Mouse (Mus musculus): ENCODE measurements around the gene Hes6. TPM values are rescaled to one million over a fixed set of nuclear protein-coding genes. Genes with fewer than 3 reads are reported as not detected.
A peak's percentile ranks its signal among the peaks of the same experiment; 100 is the strongest.

The Hes6 gene
- polyA plus RNA-seq, 1 experiment from 2014 or later: 82.9 TPM

GRCm38 (mm10) chr1:91454366-91454765 is 40.5 kb upstream of the Hes6 start:
- 0 out of 2 replicates have a peak, but pooled peaks cover 4% of the 10 kb centered on the region for H3K36me3 ChIP-seq
- H3K4me2 ChIP-seq: no peak overlapping the region
- H3K4me1 ChIP-seq: peaks cover 58% of the 10 kb centered on the region
- H3K27me3 ChIP-seq (replicated peaks): no peaks in the 10 kb centered on the region
- no peaks in the 10 kb centered on the region for H3K9me3 ChIP-seq
- H3K4me3 ChIP-seq (replicated peaks): no peak overlapping the region
- peak overlapping the region; percentile 42; the same call in 1 of the 2 replicates for H3K27ac ChIP-seq
- ATAC-seq (ENCODE audit: insufficient read depth, low FRiP score, low read depth): no peak
- 79% methylated on average over 3 of the region's 3 CpGs for WGBS
- no peak overlapping the region for H3K9ac ChIP-seq

DNA sequence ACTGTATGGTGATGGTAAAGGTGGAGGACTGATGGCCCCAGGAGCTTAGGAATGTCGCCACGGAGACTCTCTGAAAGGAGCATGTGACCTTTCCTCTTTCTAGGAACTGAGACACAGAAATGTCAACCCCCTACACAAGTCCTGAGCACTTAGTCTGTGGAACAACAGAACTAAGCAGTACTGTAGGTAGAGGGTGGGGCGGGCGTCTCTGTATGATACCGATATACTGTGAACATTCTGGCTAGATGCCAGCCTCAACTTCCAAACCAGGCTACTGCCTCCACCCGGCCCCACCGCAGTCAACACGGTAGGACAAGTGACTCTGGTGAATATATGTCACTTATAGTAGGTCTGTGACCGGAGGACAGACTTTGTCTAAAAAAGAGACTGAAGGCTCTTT is 40.1 kb upstream of the Hes6 start:
- ATAC-seq (ENCODE audit: insufficient read depth, low FRiP score, low read depth): 0 out of 2 replicates have a peak, but pooled peaks have one; percentile 14
- no peaks in the 10 kb centered on the region for H3K9me3 ChIP-seq
- H3K4me1 ChIP-seq: peaks cover 58% of the 10 kb centered on the region
- H3K27me3 ChIP-seq (replicated peaks): no peaks in the 10 kb centered on the region
- H3K4me3 ChIP-seq (replicated peaks): no peak overlapping the region
- no peak overlapping the region for H3K9ac ChIP-seq
- H3K4me2 ChIP-seq: no peak overlapping the region
- 0 out of 2 replicates have a peak, but pooled peaks cover 5% of the 10 kb centered on the region for H3K36me3 ChIP-seq
- H3K27ac ChIP-seq: peak overlapping the region; percentile 2; the same call in 1 of the 2 replicates
- 63% methylated on average over 9 of the region's 9 CpGs for WGBS

DNA sequence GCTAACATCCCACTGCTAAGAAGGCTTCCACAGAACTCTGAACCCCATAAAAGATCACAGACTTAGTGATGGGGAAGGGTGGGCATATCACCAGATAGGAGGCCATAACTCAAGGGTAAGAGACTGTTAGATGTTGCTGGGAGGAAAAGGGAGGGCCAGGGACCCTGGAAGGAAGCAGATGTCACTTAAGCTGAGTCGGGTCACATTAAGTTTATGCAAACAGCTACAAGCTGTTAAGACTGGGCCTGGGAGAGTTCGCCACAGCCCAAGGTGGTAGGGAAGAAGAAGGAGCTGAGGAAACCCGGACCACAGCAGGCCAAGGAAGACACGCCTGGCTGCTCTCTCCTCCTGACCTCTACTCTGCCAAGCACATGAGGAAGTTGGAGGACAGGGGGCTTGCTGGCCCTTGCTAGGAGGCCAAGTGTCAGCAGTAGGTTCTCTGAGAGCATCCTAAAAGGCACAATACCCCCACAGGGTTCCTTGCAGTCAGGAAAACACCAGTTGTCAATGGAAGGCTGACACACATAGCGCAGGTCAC is 37.8 kb upstream of the Hes6 start:
- no peak for ATAC-seq (ENCODE audit: insufficient read depth, low FRiP score, low read depth)
- Histone ChIP-seq H3K4me2 (no peak overlapping the region), H3K4me1 (peaks cover 36% of the 10 kb centered on the region), H3K36me3 (peaks cover 24% of the 10 kb centered on the region), H3K9ac (no peak overlapping the region), H3K27me3 (replicated peaks) (no peaks in the 10 kb centered on the region), H3K9me3 (no peaks in the 10 kb centered on the region), H3K27ac (no peak overlapping the region), H3K4me3 (replicated peaks) (no peak overlapping the region)
- WGBS: 47% methylated on average over 5 of the region's 5 CpGs

GRCm38 (mm10) chr1:91450851-91451250 is 37.0 kb upstream of the Hes6 start:
- no peak overlapping the region for H3K4me2 ChIP-seq
- H3K27ac ChIP-seq: no peak overlapping the region
- H3K27me3 ChIP-seq (replicated peaks): no peaks in the 10 kb centered on the region
- no peak overlapping the region for H3K4me3 ChIP-seq (replicated peaks)
- H3K9me3 ChIP-seq: no peaks in the 10 kb centered on the region
- WGBS: 79% methylated on average over 5 of the region's 5 CpGs
- H3K9ac ChIP-seq: no peak overlapping the region
- ATAC-seq (ENCODE audit: insufficient read depth, low FRiP score, low read depth): no peak
- H3K36me3 ChIP-seq: peaks cover 32% of the 10 kb centered on the region
- peaks cover 30% of the 10 kb centered on the region for H3K4me1 ChIP-seq

DNA sequence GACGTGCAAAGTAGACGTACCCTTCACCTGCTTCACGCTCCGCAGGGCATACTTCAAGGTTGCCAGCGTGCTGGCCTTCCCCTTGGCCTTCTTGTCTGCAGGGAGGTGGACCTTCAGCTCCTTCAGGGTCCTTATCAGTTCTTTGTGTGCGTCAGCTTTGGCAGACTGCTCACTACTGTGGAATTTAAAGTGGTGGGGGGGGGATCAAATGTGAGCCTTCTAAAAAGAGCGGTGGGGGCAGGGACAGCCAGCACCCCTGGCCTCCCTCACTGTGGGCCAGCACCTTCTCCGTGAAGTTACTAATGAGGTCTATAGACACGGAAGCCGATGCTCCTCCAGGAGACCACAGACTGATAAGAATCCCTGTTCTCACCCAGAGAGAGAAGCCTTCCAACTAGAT is 34.9 kb upstream of the Hes6 start:
- no peak overlapping the region for H3K27ac ChIP-seq
- 71% methylated on average over 10 of the region's 10 CpGs for WGBS
- no peak for ATAC-seq (ENCODE audit: insufficient read depth, low FRiP score, low read depth)
- H3K27me3 ChIP-seq (replicated peaks): no peaks in the 10 kb centered on the region
- no peak overlapping the region for H3K4me3 ChIP-seq (replicated peaks)
- H3K36me3 ChIP-seq: peaks cover 43% of the 10 kb centered on the region
- peaks cover 9% of the 10 kb centered on the region for H3K4me1 ChIP-seq
- no peaks in the 10 kb centered on the region for H3K9me3 ChIP-seq
- H3K9ac ChIP-seq: no peak overlapping the region
- H3K4me2 ChIP-seq: no peak overlapping the region

GRCm38 (mm10) chr1:91446511-91446910 is 32.7 kb upstream of the Hes6 start:
- no peak for ATAC-seq (ENCODE audit: insufficient read depth, low FRiP score, low read depth)
- WGBS: 84% methylated on average over 4 of the region's 4 CpGs
- Histone ChIP-seq H3K4me1 (peaks cover 2% of the 10 kb centered on the region; the same call in 1 of the 2 replicates), H3K36me3 (peaks cover 43% of the 10 kb centered on the region), H3K4me3 (replicated peaks) (no peak overlapping the region), H3K27ac (no peak overlapping the region), H3K4me2 (no peak overlapping the region), H3K9ac (no peak overlapping the region), H3K9me3 (no peaks in the 10 kb centered on the region), H3K27me3 (replicated peaks) (no peaks in the 10 kb centered on the region)

- Histone ChIP-seq H3K9me3 (no peaks in the 10 kb centered on the region), H3K4me3 (replicated peaks) (no peak overlapping the region), H3K4me2 (no peak overlapping the region), H3K36me3 (peaks cover 43% of the 10 kb centered on the region), H3K27ac (no peak overlapping the region), H3K27me3 (replicated peaks) (no peaks in the 10 kb centered on the region), H3K4me1 (no peaks in the 10 kb centered on the region), H3K9ac (no peak overlapping the region)
- ATAC-seq (ENCODE audit: insufficient read depth, low FRiP score, low read depth): peak; percentile 40; the same call in 1 of the 2 replicates
- WGBS: 60% methylated on average over 8 of the region's 8 CpGs
Observed at GRCm38 (mm10) chr1:91446060-91446459, 32.2 kb upstream of the Hes6 start.

DNA sequence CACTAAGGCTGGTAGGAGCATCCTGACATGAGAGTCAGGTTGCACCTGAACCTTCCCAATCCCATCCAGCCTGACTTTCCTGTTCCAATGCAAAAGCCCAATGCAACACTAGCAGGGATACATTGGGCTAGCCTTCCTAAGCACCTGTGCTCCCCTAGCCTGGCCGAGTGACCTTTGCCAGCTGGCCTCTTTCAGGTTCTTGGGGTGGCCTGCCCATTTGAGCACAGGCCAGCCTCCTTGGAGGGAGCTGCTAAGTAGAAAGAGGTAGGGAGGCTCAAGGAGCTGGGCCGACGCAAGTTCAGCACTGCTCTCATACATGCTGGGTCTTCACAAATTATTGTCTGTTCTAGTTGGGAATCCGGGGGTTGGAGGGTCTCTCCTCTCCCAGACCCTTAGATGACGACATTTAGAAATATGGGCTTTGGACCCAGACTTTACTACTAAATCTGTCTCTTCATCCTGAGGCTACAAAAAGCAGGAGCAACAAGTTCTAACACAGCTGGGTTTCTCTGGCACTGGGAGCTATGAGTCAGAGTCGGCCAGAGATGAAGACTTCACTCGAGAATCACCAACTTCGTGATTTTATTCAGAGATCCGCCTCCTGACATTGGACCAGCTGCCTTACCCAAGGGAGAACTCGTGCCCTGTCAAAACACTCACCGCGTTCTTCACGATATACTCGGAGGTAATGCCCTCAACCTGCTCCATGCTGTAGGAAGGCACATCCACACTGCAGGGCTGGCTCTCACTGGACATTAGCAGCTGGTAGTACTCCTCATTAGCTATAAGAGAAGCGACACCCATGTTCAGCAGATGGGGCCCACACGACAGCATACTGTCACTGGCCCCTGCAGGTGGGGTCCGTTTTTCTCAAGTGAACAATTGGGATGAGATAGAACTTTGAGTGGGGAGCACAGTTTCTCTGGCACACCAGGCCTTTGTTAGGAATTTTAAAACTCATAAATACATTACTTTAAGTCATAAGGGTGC is 31.3 kb upstream of the Hes6 start:
- peaks cover 43% of the 10 kb centered on the region for H3K36me3 ChIP-seq
- WGBS: 86% methylated on average over 17 of the region's 17 CpGs
- H3K4me2 ChIP-seq: no peak overlapping the region
- ATAC-seq (ENCODE audit: insufficient read depth, low FRiP score, low read depth): no peak
- no peaks in the 10 kb centered on the region for H3K4me1 ChIP-seq
- no peak overlapping the region for H3K9ac ChIP-seq
- H3K9me3 ChIP-seq: no peaks in the 10 kb centered on the region
- H3K27ac ChIP-seq: no peak overlapping the region
- no peaks in the 10 kb centered on the region for H3K27me3 ChIP-seq (replicated peaks)
- H3K4me3 ChIP-seq (replicated peaks): no peak overlapping the region

DNA sequence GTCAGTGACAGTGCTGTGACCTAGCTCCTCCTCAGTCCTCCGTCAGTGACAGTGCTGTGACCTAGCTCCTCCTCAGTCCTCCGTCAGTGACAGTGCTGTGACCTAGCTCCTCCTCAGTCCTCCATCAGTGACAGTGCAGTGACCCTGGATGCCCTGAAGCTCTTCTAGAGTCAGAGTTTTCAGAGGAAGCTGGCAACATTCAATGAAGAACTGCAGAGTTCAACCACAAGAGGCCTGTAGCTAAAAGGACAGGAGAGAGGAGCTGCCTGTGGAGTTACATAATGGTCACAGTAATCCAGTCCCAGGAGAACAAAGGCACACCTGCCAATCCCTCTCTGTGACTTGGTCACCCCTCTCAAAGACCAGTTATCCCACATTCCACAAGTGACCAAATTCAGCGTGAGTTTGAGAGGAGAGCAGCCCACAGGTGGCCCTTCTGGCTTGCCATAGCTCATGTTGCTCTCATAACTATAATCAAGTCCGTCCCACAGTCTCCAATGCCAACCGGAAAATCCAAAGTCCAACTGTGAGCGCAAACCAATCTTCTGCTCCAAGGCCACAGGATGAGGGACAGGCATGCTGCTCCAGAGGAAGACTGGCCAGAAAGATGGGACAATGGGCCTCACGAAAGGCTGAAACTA is 28.6 kb upstream of the Hes6 start:
- Histone ChIP-seq H3K36me3 (peaks cover 36% of the 10 kb centered on the region), H3K27ac (peak overlapping the region; percentile 57; the same call in 1 of the 2 replicates), H3K9me3 (no peaks in the 10 kb centered on the region), H3K27me3 (replicated peaks) (no peaks in the 10 kb centered on the region), H3K4me3 (replicated peaks) (no peak overlapping the region), H3K9ac (no peak overlapping the region), H3K4me1 (no peaks in the 10 kb centered on the region), H3K4me2 (peak overlapping the region; percentile 12; the same call in 1 of the 2 replicates)
- ATAC-seq (ENCODE audit: insufficient read depth, low FRiP score, low read depth): peak; percentile 51
- WGBS: 75% methylated on average over 7 of the region's 7 CpGs

- WGBS: 86% methylated on average over 3 of the region's 3 CpGs
- Histone ChIP-seq H3K9ac (no peak overlapping the region), H3K27ac (no peak overlapping the region), H3K4me2 (no peak overlapping the region), H3K27me3 (replicated peaks) (no peaks in the 10 kb centered on the region), H3K9me3 (no peaks in the 10 kb centered on the region), H3K4me3 (replicated peaks) (no peak overlapping the region), H3K4me1 (peaks cover 3% of the 10 kb centered on the region; the same call in 1 of the 2 replicates), H3K36me3 (peaks cover 30% of the 10 kb centered on the region)
- no peak for ATAC-seq (ENCODE audit: insufficient read depth, low FRiP score, low read depth)
Observed at GRCm38 (mm10) chr1:91441855-91442254, 28.0 kb upstream of the Hes6 start.

- WGBS: 91% methylated on average over 8 of the region's 8 CpGs
- no peak overlapping the region for H3K4me2 ChIP-seq
- peaks cover 21% of the 10 kb centered on the region for H3K36me3 ChIP-seq
- H3K27me3 ChIP-seq (replicated peaks): no peaks in the 10 kb centered on the region
- peaks cover 18% of the 10 kb centered on the region for H3K4me1 ChIP-seq
- ATAC-seq (ENCODE audit: insufficient read depth, low FRiP score, low read depth): no peak
- no peak overlapping the region for H3K4me3 ChIP-seq (replicated peaks)
- H3K9ac ChIP-seq: no peak overlapping the region
- H3K9me3 ChIP-seq: no peaks in the 10 kb centered on the region
- no peak overlapping the region for H3K27ac ChIP-seq
Observed at GRCm38 (mm10) chr1:91439776-91440175, 25.9 kb upstream of the Hes6 start.

DNA sequence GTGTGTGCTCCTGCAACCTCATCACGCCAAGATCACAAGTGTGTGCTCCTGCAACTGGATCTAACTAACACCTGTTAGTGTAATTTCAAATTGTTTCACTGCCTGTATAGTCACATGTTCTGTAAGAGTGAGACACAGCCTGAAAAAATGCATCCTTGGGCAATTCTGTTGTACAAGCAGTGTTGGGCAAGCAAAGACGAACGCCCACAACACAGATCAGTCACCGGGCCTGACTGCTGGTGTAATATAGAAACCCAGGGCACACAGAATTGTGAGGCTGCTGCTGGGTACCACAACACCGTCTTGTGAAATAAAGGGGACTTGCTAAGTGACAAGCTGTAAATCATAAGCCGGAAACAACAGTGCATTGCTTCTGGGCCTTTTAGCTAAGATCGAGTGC is 23.7 kb upstream of the Hes6 start:
- Histone ChIP-seq H3K9me3 (no peaks in the 10 kb centered on the region), H3K27me3 (replicated peaks) (no peaks in the 10 kb centered on the region), H3K9ac (no peak overlapping the region), H3K4me2 (no peak overlapping the region), H3K4me1 (peaks cover 18% of the 10 kb centered on the region), H3K4me3 (replicated peaks) (no peak overlapping the region), H3K27ac (no peak overlapping the region), H3K36me3 (peaks cover 19% of the 10 kb centered on the region)
- ATAC-seq (ENCODE audit: insufficient read depth, low FRiP score, low read depth): no peak
- WGBS: 82% methylated on average over 7 of the region's 7 CpGs
